ENCODE assay signal across 5 mouse cellular contexts in the genomic region with DNA sequence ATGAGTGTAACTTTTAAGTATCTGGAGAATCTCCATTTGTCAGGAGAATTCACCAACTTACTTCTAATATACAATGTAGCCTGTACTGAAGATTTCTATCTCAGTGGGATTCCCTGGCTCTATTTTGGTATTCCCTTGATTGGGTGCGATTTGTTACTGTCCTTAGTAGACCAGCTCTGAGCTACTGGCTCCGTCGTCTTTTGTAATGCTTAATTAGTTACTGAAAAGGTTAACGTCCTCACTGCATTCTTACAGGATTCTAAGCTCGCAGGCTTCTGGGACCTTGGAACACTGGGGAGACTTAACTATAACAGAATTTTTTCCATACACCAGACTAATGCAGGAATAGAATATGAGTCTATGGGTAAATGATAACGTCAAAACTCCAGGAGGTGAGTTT.
A peak's percentile ranks its signal among the peaks of the same experiment; 100 is the strongest.
DNase-seq lines count a peak whose midpoint lies in the region; TF ChIP-seq lines count a peak whose summit lies in the region.
"Not testable (repeated sequence)": the region's sequence is repeated elsewhere in the genome, so short reads cannot be mapped to it uniquely, and the experiment has no call there.

No protein-coding gene starts in this region.

- not testable (repeated sequence) for H3K4me3 ChIP-seq in kidney, adult 2 months (ENCODE audit: insufficient read depth, low read depth, low read length)

- not testable (repeated sequence) for H3K27me3 ChIP-seq in kidney, adult 2 months (replicated peaks; ENCODE audit: control insufficient read depth, insufficient read depth, low read length)

- not testable (repeated sequence) for H3K4me1 ChIP-seq in kidney, adult 2 months (ENCODE audit: control insufficient read depth, insufficient read depth, low read length)

- TF ChIP-seq POLR2A in kidney, adult 2 months (IDR thresholded peaks at IDR 0.05; ENCODE audit: low read depth, low read length) = not testable (repeated sequence)

- 44% methylated on average over 6 of the region's 6 CpGs for WGBS in kidney, adult 2 months

- not testable (repeated sequence) for H3K27ac ChIP-seq in kidney, adult 2 months (ENCODE audit: insufficient read depth, low read depth, low read length)

- H3K36me3 ChIP-seq in kidney, adult 2 months (ENCODE audit: control insufficient read depth, insufficient read depth, low read length) = not testable (repeated sequence)

- DNase-seq in ES-CJ7 (ENCODE audit: low read depth, low spot score) = peak; percentile 40
- DNase-seq in R1 (ENCODE audit: low read depth, low spot score) = peak; percentile 66
- DNase-seq in ZHBTc4 (ENCODE audit: low read depth, low spot score) = peak; percentile 52
- DNase-seq in kidney, adult 2 months = peak; percentile 17
- peak; percentile 13 for DNase-seq in kidney, adult 9 months

- TF ChIP-seq CTCF in kidney, adult 2 months (conservative IDR thresholded peaks at IDR 0.05; ENCODE audit: insufficient read depth, insufficient read length, low read depth, low read length) = not testable (repeated sequence)

Comparison
In these comparisons a context has a peak if more than half of its experiments do, and no peak if none do; other contexts are left out.
1. DNase-seq: peak in every context shown above with its lines; median percentile 66 in R1; 52 in ZHBTc4; 40 in ES-CJ7; 17 in kidney, adult 2 months; 13 in kidney, adult 9 months.